Mouse (Mus musculus): ENCODE data around the gene Cenpf. TPM values are rescaled to one million over a fixed set of nuclear protein-coding genes. Genes with fewer than 3 reads are reported as not detected.

The Cenpf gene
- 10 to 100 TPM in 2 of 4 experiments, 1 to 10 TPM in 2; 3.9 to 14.9 (median 10.7) TPM for total RNA-seq (2022)

GRCm38 (mm10) chr1:189687654-189688387, at the start of gene Cenpf:
TSS of gene Cenpf (minus strand) at chr1:189688086.
- DNase-seq (ENCODE audit: low spot score), result peak; percentile 99

GRCm38 (mm10) chr1:189732156-189732555, 44.3 kb upstream of the Cenpf start:
- DNase-seq (ENCODE audit: low spot score), result no peak

- no peak for DNase-seq (ENCODE audit: low spot score)
These were observed 43.8 kb upstream of the Cenpf start for GRCm38 (mm10) chr1:189731697-189732096.

GRCm38 (mm10) chr1:189729141-189729815, 41.4 kb upstream of the Cenpf start:
- no peak for DNase-seq (ENCODE audit: low spot score)

GRCm38 (mm10) chr1:189728784-189729115, 40.9 kb upstream of the Cenpf start:
- DNase-seq (ENCODE audit: low spot score), result no peak

- peak; percentile 72 for DNase-seq (ENCODE audit: low spot score)
These were observed 40.2 kb upstream of the Cenpf start, which contains the start of gene Ptpn14 for GRCm38 (mm10) chr1:189727884-189728783. TSS of gene Ptpn14 (plus strand) at chr1:189728268.

- DNase-seq (ENCODE audit: low spot score), result peak; percentile 66
These were observed 39.5 kb upstream of the Cenpf start for GRCm38 (mm10) chr1:189727346-189727883.

- DNase-seq (ENCODE audit: low spot score), result no peak
These were observed 38.2 kb upstream of the Cenpf start for GRCm38 (mm10) chr1:189726121-189726520.

- DNase-seq (ENCODE audit: low spot score), result no peak
These were observed 30.7 kb upstream of the Cenpf start for GRCm38 (mm10) chr1:189718600-189718999.

- DNase-seq (ENCODE audit: low spot score), result no peak
These were observed 29.7 kb upstream of the Cenpf start for GRCm38 (mm10) chr1:189717546-189717945.

- no peak for DNase-seq (ENCODE audit: low spot score)
These were observed 28.3 kb upstream of the Cenpf start for GRCm38 (mm10) chr1:189715915-189716797.

GRCm38 (mm10) chr1:189709001-189709400, 21.1 kb upstream of the Cenpf start:
- DNase-seq (ENCODE audit: low spot score), result no peak

GRCm38 (mm10) chr1:189707419-189707818, 19.5 kb upstream of the Cenpf start:
- no peak for DNase-seq (ENCODE audit: low spot score)

GRCm38 (mm10) chr1:189707014-189707413, 19.1 kb upstream of the Cenpf start:
- DNase-seq (ENCODE audit: low spot score), result no peak

- no peak for DNase-seq (ENCODE audit: low spot score)
These were observed 18.3 kb upstream of the Cenpf start for GRCm38 (mm10) chr1:189706040-189706645.

- no peak for DNase-seq (ENCODE audit: low spot score)
These were observed 15.7 kb upstream of the Cenpf start for GRCm38 (mm10) chr1:189703591-189703990.

- no peak for DNase-seq (ENCODE audit: low spot score)
These were observed 15.3 kb upstream of the Cenpf start for GRCm38 (mm10) chr1:189703156-189703555.

- peak; percentile 64 for DNase-seq (ENCODE audit: low spot score)
These were observed 13.1 kb upstream of the Cenpf start for GRCm38 (mm10) chr1:189700990-189701389.

- DNase-seq (ENCODE audit: low spot score), result no peak
These were observed 12.3 kb upstream of the Cenpf start for GRCm38 (mm10) chr1:189700186-189700585.

GRCm38 (mm10) chr1:189698416-189698815, 10.5 kb upstream of the Cenpf start:
- DNase-seq (ENCODE audit: low spot score), result peak; percentile 14

Data from heart, adult 8-10 months (tissue).